Mouse (Mus musculus) liver, embryonic 18 days (tissue): ENCODE measurements around the gene Gm6217. TPM values are rescaled to one million over a fixed set of nuclear protein-coding genes. Genes with fewer than 3 reads are reported as not detected.

ENCODE experiments used
- polyA plus RNA-seq: library from polyadenylated mRNA; depleted of rRNA; stranded (reverse); fragments of >200 nt; gene quantifications from 2 replicates; pipeline ENCODE4 v1.2.3, GENCODE M21; 2012; rRNA removed

Gene Gm6217
- polyA plus RNA-seq: not detected in 2 replicates

DNA sequence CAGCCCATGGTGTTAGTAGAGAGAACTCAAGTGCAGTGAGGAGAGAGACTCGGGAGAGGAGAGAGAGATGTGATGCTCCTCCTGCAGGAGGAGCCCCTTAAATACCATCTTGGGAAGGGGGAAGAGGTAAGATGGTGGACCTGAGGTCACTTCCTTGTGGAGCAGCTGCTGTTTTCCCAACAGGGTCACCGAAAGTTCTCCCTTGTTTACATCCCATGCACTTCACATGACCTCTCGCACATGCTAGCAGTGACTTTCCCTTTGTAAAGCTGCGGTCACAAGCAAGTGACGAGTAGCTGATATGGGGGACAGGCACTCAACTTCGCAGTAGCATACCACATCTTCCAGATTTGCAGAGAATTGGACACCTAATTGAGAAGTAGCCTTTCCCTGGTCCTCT, at the start of gene Gm6217:
TSS of gene Gm6217 (minus strand) at position 74 of the 400 bp plus-strand sequence.

DNA sequence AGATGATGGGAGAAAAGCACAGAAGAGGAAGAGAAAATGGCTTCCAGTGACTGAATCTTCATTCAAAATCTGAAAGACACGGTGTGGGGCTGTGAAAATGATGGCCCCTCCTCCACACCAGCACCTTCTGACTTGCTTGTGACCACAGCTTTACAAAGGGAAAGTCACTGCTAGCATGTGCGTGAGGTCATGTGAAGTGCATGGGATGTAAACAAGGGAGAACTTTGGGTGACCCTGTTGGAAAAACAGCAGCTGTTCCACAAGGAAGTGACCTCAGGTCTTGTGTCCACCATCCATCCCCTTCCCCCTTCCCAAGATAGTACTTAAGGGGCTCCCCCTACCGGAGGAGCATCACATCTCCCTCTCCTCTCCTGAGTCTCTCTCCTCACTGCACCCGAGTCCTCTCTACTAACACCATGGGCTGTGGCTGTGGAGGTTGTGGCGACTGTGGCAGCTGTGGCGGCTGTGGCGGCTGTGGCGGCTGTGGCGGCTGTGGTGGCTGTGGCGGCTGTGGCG, 28.7 kb upstream of the Gm6217 start, which contains the start of gene Gm47955:
TSS of gene Gm47955 (plus strand) at position 417 of the 516 bp plus-strand sequence.

DNA sequence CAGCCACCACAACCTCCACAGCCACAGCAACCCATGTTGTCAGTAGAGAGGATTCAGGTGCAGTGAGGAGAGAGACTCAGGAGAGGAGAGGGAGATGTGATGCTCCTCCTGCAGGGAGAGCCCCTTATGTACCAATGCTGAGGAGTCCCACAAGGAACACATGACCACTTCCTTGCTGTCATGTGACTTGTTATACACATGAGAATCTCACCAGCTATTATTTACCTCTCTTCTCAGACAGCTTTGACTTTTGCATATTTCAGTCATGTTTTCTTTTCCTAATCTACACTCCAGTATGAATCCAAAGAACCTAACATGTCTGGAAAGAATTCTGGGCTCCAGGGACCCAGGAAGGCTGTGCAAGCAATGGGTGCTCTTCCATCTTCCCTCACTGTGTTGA, 24.7 kb upstream of the Gm6217 start, which contains the start of gene Gm7544:
TSS of gene Gm7544 (minus strand) at position 101 of the 400 bp plus-strand sequence.

GRCm38 (mm10) chr1:82943295-82943694, 12.1 kb upstream of the Gm6217 start, which contains the start of gene A030003K21Rik:
Gene A030003K21Rik, minus strand, starts transcription at chr1:82943388.

DNA sequence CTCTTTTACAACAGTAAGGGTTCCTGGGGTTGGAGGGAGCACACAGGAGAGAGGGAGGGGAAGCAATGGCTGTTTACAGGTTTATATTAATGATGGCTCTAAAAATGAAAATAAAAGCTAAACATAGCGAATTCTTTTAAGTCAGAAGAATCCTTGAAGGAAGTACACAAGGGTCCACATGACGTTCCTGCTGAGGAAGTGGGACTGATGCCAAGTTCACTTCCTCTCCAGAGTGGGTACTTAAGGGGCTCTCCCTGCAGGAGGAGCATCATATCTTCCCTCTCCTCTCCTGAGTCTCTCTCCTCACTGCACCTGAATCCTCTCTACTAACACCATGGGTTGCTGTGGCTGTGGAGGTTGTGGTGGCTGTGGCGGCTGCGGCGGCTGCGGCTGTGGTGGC, 6.5 kb downstream of the Gm6217 start, which contains the start of gene A030014E15Rik:
TSS of gene A030014E15Rik (plus strand) at position 268 of the 400 bp plus-strand sequence.

DNA sequence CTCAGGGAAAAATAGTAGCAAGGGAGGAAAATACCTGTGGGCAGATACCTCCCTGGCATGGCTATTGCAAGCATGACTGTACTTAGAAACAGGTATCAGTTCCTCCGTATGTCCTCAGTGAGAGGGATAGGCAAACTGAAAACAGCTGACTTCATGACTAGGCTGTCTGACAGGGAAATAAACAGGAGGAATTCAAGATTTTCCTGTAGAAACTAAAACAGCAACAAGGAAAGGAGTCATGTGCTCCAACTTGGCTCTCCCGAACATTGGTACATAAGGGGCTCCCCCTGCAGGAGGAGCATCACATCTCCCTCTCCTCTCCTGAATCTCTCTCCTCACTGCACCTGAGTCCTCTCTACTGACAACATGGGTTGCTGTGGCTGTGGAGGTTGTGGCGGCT, 18.2 kb downstream of the Gm6217 start, which contains the start of gene A030005L19Rik:
TSS of gene A030005L19Rik (plus strand) at position 301 of the 400 bp plus-strand sequence.

Other genes starting within 250 kb of the Gm6217 start
- gene Mff, start 206.5 kb downstream of the Gm6217 start, polyA plus RNA-seq: 64.2 and 65.1 TPM in 2 replicates
- gene Tm4sf20, start 162.9 kb downstream of the Gm6217 start, polyA plus RNA-seq: 0.30 TPM in 1 of 2 replicates, not detected in the other
- not detected in 2 replicates for gene Gm47791, start 160.2 kb downstream of the Gm6217 start, polyA plus RNA-seq
- gene Agfg1, start 91.9 kb downstream of the Gm6217 start, polyA plus RNA-seq: 23.7 and 25.0 TPM in 2 replicates
- 0.78 and 0.95 TPM in 2 replicates for gene A030005L19Rik, start 18.1 kb downstream of the Gm6217 start, polyA plus RNA-seq
- gene A030014E15Rik, start 6.5 kb downstream of the Gm6217 start, polyA plus RNA-seq: 0.04 and 0.09 TPM in 2 replicates
- gene A030003K21Rik, start 12.0 kb upstream of the Gm6217 start, polyA plus RNA-seq: not detected in 2 replicates
- gene Gm7544, start 24.6 kb upstream of the Gm6217 start, polyA plus RNA-seq: not detected in 2 replicates
- not detected in 2 replicates for gene Gm47955, start 28.9 kb upstream of the Gm6217 start, polyA plus RNA-seq
- gene Gm47959, start 69.1 kb upstream of the Gm6217 start, polyA plus RNA-seq: not detected in 2 replicates
- 0.10 and 0.13 TPM in 2 replicates for gene Slc19a3, start 107.0 kb upstream of the Gm6217 start, polyA plus RNA-seq
- not detected in 2 replicates for gene Krtap28-10, start 111.1 kb upstream of the Gm6217 start, polyA plus RNA-seq
- not detected in 2 replicates for gene Gm47969, start 113.5 kb upstream of the Gm6217 start, polyA plus RNA-seq
- gene A030005K14Rik, start 128.0 kb upstream of the Gm6217 start, polyA plus RNA-seq: not detected in 2 replicates
- 0.07 TPM in 1 of 2 replicates, not detected in the other for gene Krtap28-13, start 129.5 kb upstream of the Gm6217 start, polyA plus RNA-seq
- gene Ccl20, start 185.4 kb upstream of the Gm6217 start, polyA plus RNA-seq: 0.16 and 0.19 TPM in 2 replicates
- gene Daw1, start 228.4 kb upstream of the Gm6217 start, polyA plus RNA-seq: 0.03 TPM in 1 of 2 replicates, not detected in the other